Mouse (Mus musculus): ENCODE data around the gene Zfp207. TPM values are rescaled to one million over a fixed set of nuclear protein-coding genes. Genes with fewer than 3 reads are reported as not detected.

The Zfp207 gene
- total and polyA plus RNA-seq, 3 experiments: 143 to 347 (median 186) TPM

DNA sequence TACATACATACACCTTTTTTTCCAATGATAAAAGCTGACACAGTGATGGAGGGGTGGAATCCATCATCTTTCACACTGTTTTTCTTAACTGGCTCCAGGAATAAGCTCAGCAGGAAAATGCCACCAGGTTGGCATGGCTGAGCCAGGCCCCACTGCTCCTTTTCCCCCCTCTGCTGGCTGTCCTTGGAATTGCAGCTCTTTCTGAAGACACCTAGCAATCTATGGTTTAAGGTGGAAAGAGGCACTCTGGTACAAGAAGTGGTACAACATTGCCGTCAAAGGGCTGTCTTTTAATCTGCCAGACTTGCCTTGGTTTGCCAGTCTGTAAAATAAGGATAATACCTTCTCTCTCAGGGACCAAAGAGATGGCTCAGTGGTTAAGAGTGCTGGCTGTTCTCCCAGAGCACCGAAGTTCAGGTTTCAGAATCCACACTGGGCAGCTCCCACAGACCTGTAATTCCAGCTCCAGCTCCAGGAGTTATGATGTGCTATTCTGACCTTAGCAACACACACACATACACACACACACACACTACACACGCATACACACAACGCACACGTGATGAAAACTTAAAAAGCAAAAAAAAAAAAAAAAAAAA is 31.1 kb upstream of the Zfp207 start:
- TF ChIP-seq GATA1 (IDR thresholded peaks at IDR 0.05; ENCODE audit: low read depth, low read length) (no peak), SMC3 (IDR thresholded peaks at IDR 0.05; ENCODE audit: low read depth, low read length) (peak; percentile 95), RCOR1 (IDR thresholded peaks at IDR 0.05; ENCODE audit: low read depth, low read length) (no peak), CHD1 (IDR thresholded peaks at IDR 0.05; ENCODE audit: low read depth, low read length) (no peak), SIN3A (IDR thresholded peaks at IDR 0.05; ENCODE audit: low read length) (no peak; the same call in 1 of the 2 replicates), POLR2A (IDR thresholded peaks at IDR 0.05; ENCODE audit: control insufficient read depth in 1 of 2, insufficient read depth in 1 of 2, low read depth in 1 of 2, low read length in 2 of 2, poor library complexity in 1 of 2) (no peak), MAFK (IDR thresholded peaks at IDR 0.05; ENCODE audit: borderline replicate concordance, low read depth, low read length) (no peak), EP300 (IDR thresholded peaks at IDR 0.05; ENCODE audit: low read depth in 1 of 2, low read length in 2 of 2) (no peak), TAL1 (IDR thresholded peaks at IDR 0.05; ENCODE audit: low read length) (no peak), CTCF (IDR thresholded peaks at IDR 0.05 in 2 of 3, conservative IDR thresholded peaks at IDR 0.05 in 1 of 3; ENCODE audit: control insufficient read depth in 1 of 3, insufficient read depth in 1 of 3, low read depth in 2 of 3, low read length in 3 of 3, poor library complexity in 1 of 3, severe bottlenecking in 1 of 3) (peak; percentile 90 to 98 (median 97)), TCF12 (IDR thresholded peaks at IDR 0.05; ENCODE audit: low read depth, low read length) (no peak), ZC3H11A (IDR thresholded peaks at IDR 0.05; ENCODE audit: low read depth, low read length) (peak; percentile 73), RAD21 (IDR thresholded peaks at IDR 0.05; ENCODE audit: low read depth, low read length) (peak; percentile 82), TBP (IDR thresholded peaks at IDR 0.05; ENCODE audit: low read depth, low read length) (0 out of 2 replicates have a peak, but pooled peaks have one; percentile 10), GABPA (IDR thresholded peaks at IDR 0.05; ENCODE audit: low read depth, low read length) (no peak), HCFC1 (IDR thresholded peaks at IDR 0.05; ENCODE audit: low read depth, low read length) (no peak)
- Histone ChIP-seq H3K9me3 (replicated peaks; ENCODE audit: insufficient read depth, low read length) (no peaks in the 10 kb centered on the region), H3K9ac (ENCODE audit: control insufficient read depth, low read depth, low read length, poor library complexity, severe bottlenecking) (no peak overlapping the region), H3K4me3 (ENCODE audit: control insufficient read depth in 1 of 2, insufficient read depth in 1 of 2, low read depth in 2 of 2, low read length in 2 of 2) (no peak overlapping the region), H3K27ac (ENCODE audit: control insufficient read depth, low read depth, low read length) (no peak overlapping the region), H3K4me1 (ENCODE audit: control insufficient read depth in 1 of 2, insufficient read depth in 2 of 2, low read length in 2 of 2) (no peaks in the 10 kb centered on the region), H3K27me3 (ENCODE audit: control insufficient read depth in 1 of 2, insufficient read depth in 2 of 2, low read length in 2 of 2) (peaks cover 3 to 5% of the 10 kb centered on the region in 2 experiments), H3K79me2 (ENCODE audit: control insufficient read depth, insufficient read depth, low read length, poor library complexity) (no peaks in the 10 kb centered on the region), H3K36me3 (ENCODE audit: control insufficient read depth in 1 of 2, insufficient read depth in 2 of 2, low read length in 2 of 2) (no peaks in the 10 kb centered on the region)
- peak; percentile 86 for DNase-seq (ENCODE audit: low read depth, low spot score)

DNA sequence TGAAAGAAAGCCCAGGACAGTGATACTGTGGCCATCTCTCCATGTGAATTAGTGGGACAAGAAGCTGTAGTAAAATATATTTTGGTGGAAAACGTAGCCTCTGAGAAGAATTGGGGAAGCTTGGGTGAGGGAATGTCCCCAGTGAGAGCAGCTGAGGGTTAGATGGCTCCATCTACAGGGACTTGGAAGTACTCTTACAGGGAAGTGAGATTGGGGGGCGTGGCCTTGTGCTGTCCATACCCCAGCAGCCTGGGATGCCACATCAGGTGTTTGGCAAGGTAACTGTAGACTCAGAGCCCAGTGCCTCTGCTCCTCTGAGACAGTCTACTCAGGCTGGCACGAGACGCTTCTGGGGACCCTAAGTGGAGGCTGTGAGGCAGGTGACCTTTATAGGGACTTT is 28.2 kb upstream of the Zfp207 start:
- Histone ChIP-seq H3K79me2 (ENCODE audit: control insufficient read depth, insufficient read depth, low read length, poor library complexity) (no peaks in the 10 kb centered on the region), H3K27me3 (ENCODE audit: control insufficient read depth in 1 of 2, insufficient read depth in 2 of 2, low read length in 2 of 2) (no peaks in the 10 kb centered on the region), H3K9me3 (replicated peaks; ENCODE audit: insufficient read depth, low read length) (no peaks in the 10 kb centered on the region), H3K4me1 (ENCODE audit: control insufficient read depth in 1 of 2, insufficient read depth in 2 of 2, low read length in 2 of 2) (no peaks in the 10 kb centered on the region), H3K36me3 (ENCODE audit: control insufficient read depth in 1 of 2, insufficient read depth in 2 of 2, low read length in 2 of 2) (no peaks in the 10 kb centered on the region), H3K4me3 (ENCODE audit: control insufficient read depth in 1 of 2, insufficient read depth in 1 of 2, low read depth in 2 of 2, low read length in 2 of 2) (no peak overlapping the region), H3K27ac (ENCODE audit: control insufficient read depth, low read depth, low read length) (no peak overlapping the region), H3K9ac (ENCODE audit: control insufficient read depth, low read depth, low read length, poor library complexity, severe bottlenecking) (no peak overlapping the region)
- peak; percentile 26; the same call in 1 of the 2 replicates for TF ChIP-seq SMC3 (IDR thresholded peaks at IDR 0.05; ENCODE audit: low read depth, low read length)
- peak in 1 of 3 experiments; percentile 45; a peak in 2 of 6 replicates for TF ChIP-seq CTCF (IDR thresholded peaks at IDR 0.05 in 2 of 3, conservative IDR thresholded peaks at IDR 0.05 in 1 of 3; ENCODE audit: control insufficient read depth in 1 of 3, insufficient read depth in 1 of 3, low read depth in 2 of 3, low read length in 3 of 3, poor library complexity in 1 of 3, severe bottlenecking in 1 of 3)
- no peak for TF ChIP-seq MYC (IDR thresholded peaks at IDR 0.05; ENCODE audit: low read depth, low read length)
- 0 out of 2 replicates have a peak, but pooled peaks have one; percentile 20 for TF ChIP-seq MXI1 (IDR thresholded peaks at IDR 0.05; ENCODE audit: low read depth, low read length)
- TF ChIP-seq ZC3H11A (IDR thresholded peaks at IDR 0.05; ENCODE audit: low read depth, low read length): no peak
- no peak for TF ChIP-seq HCFC1 (IDR thresholded peaks at IDR 0.05; ENCODE audit: low read depth, low read length)
- no peak for TF ChIP-seq TCF12 (IDR thresholded peaks at IDR 0.05; ENCODE audit: low read depth, low read length)
- 0 out of 2 replicates have a peak, but pooled peaks have one; percentile 13 for TF ChIP-seq ELF1 (IDR thresholded peaks at IDR 0.05; ENCODE audit: low read depth, low read length)
- DNase-seq (ENCODE audit: low read depth, low spot score): peak; percentile 60

All from MEL (cell line).